Mouse (Mus musculus) olfactory bulb, adult 2 months (tissue): Measurements from ENCODE around the gene Arid3a.

ENCODE experiments used
- CTCF ChIP-seq: fragments of 200-500 bp; IDR thresholded peaks from 2 replicates; pipeline ENCODE4 v1.5.1; 2012; ENCODE audit warnings: low read depth, mild to moderate bottlenecking, low read length, moderate library complexity; ENCODE audit not compliant: insufficient read depth
- POLR2A ChIP-seq: fragments of 200-500 bp; IDR thresholded peaks from 2 replicates; pipeline ENCODE4 v1.6.1; 2012; ENCODE audit warnings: mild to moderate bottlenecking, low read depth, low read length, moderate library complexity; ENCODE audit not compliant: insufficient read depth

DNA sequence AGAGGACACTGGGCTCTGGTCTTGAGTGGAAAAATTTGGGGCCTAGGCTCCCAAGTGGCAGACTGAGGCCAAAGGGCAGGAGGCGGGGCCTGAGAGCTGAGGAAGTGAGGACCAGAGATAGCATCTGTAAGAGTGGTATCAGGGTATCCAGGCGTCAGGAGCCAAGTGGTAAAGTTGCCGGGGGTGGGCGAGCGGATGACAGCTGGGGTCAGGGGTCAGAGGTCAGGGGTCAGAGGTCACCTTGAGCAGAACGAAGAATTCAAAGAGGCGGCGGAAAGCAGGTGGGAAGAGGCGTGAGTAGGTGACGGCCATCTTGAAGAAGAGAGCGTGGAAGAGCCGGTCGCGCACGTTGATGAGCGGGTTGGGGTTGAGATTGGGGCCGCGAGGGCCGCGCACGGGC, 56.8 kb downstream of the Arid3a start:
- TF ChIP-seq POLR2A (no peak), CTCF (no peak)
